Mouse (Mus musculus): Measurements from ENCODE around the gene Hist1h2bh. TPM values are rescaled to one million over a fixed set of nuclear protein-coding genes. Genes with fewer than 3 reads are reported as not detected.
"Not testable (repeated sequence)": the region's sequence is repeated elsewhere in the genome, so short reads cannot be mapped to it uniquely, and the experiment has no call there.

Hist1h2bh gene
- polyA plus RNA-seq, 1 experiment from 2014 or later = 1.5 TPM

DNA sequence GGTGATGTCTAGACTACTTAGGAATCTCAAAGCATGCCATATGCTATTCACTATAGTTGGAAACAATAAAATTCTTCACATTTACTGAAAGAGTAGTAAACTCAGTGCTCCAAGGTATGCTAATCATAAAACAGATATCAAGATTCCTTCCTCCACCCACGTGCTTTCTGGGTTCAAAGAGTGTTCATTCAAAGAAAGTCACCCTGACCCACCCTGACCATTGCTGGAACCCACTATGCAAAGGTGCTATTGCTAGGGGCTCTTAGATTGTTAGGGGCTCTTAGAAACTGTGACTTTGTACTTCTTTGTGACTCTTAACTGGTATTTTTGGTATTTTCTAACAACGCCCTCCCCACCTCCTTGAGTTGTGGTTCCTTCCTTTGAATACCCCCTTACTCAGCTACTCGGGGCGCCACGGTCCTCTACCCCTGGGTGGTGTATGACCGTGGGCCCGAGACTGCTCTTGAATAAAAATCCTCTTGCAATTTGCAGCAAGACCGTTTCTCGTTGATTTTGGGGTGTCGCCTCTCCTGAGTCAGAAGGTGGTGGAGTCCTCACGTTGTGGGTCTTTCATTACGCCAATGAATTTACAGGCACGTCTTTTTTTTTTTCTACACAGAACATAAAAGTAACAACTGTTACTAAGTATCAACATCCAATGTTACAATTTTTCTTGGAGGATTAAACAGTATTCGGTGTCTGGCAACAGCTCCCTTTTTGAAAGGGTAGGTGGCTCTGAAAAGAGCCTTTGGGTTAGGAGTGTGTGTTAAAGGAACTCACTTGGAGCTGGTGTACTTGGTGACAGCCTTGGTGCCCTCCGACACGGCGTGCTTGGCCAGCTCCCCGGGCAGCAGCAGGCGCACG, 30.1 kb upstream of the Hist1h2bh start:
- H3K4me1 ChIP-seq; ATAC-seq (ENCODE audit: insufficient read depth, low FRiP score, low read depth); H3K9me3 ChIP-seq; H3K27me3 ChIP-seq (replicated peaks); H3K36me3 ChIP-seq: not testable (repeated sequence)
- Histone ChIP-seq H3K27ac (peak overlapping the region; percentile 94), H3K4me2 (peak overlapping the region; percentile 61), H3K4me3 (replicated peaks) (peak overlapping the region; percentile 47), H3K9ac (peak overlapping the region; percentile 37; the same call in 1 of the 2 replicates)
- WGBS = 7% methylated on average over 20 of the region's 20 CpGs

- WGBS = 19% methylated on average over 2 of the region's 2 CpGs
- Histone ChIP-seq H3K36me3 (no peaks in the 10 kb centered on the region), H3K9me3 (no peaks in the 10 kb centered on the region), H3K9ac (peak overlapping the region; percentile 41; the same call in 1 of the 2 replicates), H3K27ac (peak overlapping the region; percentile 94), H3K27me3 (replicated peaks) (no peaks in the 10 kb centered on the region), H3K4me2 (peak overlapping the region; percentile 61), H3K4me1 (peaks cover 7% of the 10 kb centered on the region; the same call in 1 of the 2 replicates), H3K4me3 (replicated peaks) (peak overlapping the region; percentile 47)
- no peak for ATAC-seq (ENCODE audit: insufficient read depth, low FRiP score, low read depth)
These were observed 29.2 kb upstream of the Hist1h2bh start for GRCm38 (mm10) chr13:23572218-23573033.

DNA sequence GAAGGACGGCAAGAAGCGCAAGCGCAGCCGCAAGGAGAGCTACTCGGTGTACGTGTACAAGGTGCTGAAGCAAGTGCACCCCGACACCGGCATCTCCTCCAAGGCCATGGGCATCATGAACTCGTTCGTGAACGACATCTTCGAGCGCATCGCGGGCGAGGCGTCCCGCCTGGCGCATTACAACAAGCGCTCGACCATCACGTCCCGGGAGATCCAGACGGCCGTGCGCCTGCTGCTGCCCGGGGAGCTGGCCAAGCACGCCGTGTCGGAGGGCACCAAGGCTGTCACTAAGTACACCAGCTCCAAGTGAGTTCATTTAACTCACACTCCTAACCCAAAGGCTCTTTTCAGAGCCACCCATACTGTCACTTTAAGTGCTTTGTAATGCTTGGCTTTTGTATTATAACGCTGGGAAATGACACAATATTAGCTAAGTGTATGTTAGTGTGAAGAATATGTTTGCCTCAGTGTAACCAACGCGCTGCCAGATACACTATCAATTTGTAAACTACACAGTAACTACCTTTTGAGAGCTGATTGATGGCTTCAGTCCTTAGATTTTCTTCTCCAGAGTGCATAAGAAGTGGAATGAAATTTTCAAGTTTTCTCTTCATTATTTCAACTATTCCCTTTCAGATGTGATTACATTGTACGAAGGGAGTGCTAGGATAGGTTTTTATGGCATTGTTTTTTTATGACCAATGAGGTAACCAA, 28.5 kb upstream of the Hist1h2bh start:
- WGBS = 0% methylated on average over 15 of the region's 34 CpGs
- not testable (repeated sequence) for H3K9me3 ChIP-seq; H3K4me1 ChIP-seq; H3K27me3 ChIP-seq (replicated peaks); ATAC-seq (ENCODE audit: insufficient read depth, low FRiP score, low read depth); H3K36me3 ChIP-seq
- Histone ChIP-seq H3K4me3 (replicated peaks) (peak overlapping the region; percentile 47), H3K9ac (peak overlapping the region; percentile 41; the same call in 1 of the 2 replicates), H3K4me2 (peak overlapping the region; percentile 61), H3K27ac (peak overlapping the region; percentile 98)

DNA sequence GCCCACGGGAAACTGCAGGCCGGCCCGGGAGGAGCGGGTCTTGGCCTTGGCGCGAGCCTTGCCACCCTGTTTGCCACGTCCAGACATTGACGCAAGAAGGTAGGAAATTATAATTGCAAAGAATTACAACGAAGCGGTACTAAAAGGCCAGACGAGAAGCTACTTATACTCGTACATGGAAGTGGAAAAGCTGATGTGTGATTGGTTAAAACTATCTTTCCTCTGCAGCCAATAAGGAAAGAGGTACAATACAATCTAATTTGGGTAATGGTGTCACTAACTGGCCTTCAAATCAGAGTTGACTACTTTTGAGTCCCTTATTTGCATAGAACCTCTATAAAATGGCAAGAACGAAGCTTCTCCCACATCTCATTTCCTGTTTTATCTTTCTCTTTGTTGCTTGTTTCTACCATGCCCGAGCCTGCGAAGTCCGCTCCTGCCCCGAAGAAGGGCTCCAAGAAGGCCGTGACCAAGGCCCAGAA, 27.9 kb upstream of the Hist1h2bh start, which contains the start of the genes Hist1h2ae and Hist1h2bg:
Gene Hist1h2ae, minus strand, starts transcription at position 199 of the 482 bp plus-strand sequence.
Gene Hist1h2bg, plus strand, starts transcription at position 375 of the 482 bp plus-strand sequence.
- H3K4me2 ChIP-seq = peak within 1 kb of the TSS; percentile 61
- peak within 1 kb of the TSS; percentile 47 for H3K4me3 ChIP-seq (replicated peaks)
- H3K27ac ChIP-seq = peak within 1 kb of the TSS; percentile 98
- no peaks in the 10 kb centered on the region for H3K9me3 ChIP-seq
- no peaks in the 10 kb centered on the region; the same call in 1 of the 2 replicates for H3K4me1 ChIP-seq
- no peaks in the 10 kb centered on the region for H3K36me3 ChIP-seq
- no peaks in the 10 kb centered on the region for H3K27me3 ChIP-seq (replicated peaks)
- peak; percentile 88 for ATAC-seq (ENCODE audit: insufficient read depth, low FRiP score, low read depth)
- H3K9ac ChIP-seq = peak within 1 kb of the TSS; percentile 41; the same call in 1 of the 2 replicates
- WGBS = 0% methylated on average over 18 of the region's 18 CpGs

- Histone ChIP-seq H3K9ac (peak overlapping the region; percentile 9; the same call in 1 of the 2 replicates), H3K4me2 (peak overlapping the region; percentile 52), H3K27ac (peak overlapping the region; percentile 98), H3K4me3 (replicated peaks) (peak overlapping the region; percentile 47)
- not testable (repeated sequence) for H3K27me3 ChIP-seq (replicated peaks); ATAC-seq (ENCODE audit: insufficient read depth, low FRiP score, low read depth); H3K36me3 ChIP-seq; H3K9me3 ChIP-seq; H3K4me1 ChIP-seq
- WGBS = 1% methylated on average over 27 of the region's 41 CpGs
These were observed 27.2 kb upstream of the Hist1h2bh start for GRCm38 (mm10) chr13:23570261-23571021.

- no peaks in the 10 kb centered on the region for H3K9me3 ChIP-seq
- H3K4me3 ChIP-seq (replicated peaks) = no peak overlapping the region
- H3K4me2 ChIP-seq = no peak overlapping the region
- no peak overlapping the region for H3K27ac ChIP-seq
- no peak for ATAC-seq (ENCODE audit: insufficient read depth, low FRiP score, low read depth)
- no peaks in the 10 kb centered on the region for H3K4me1 ChIP-seq
- H3K9ac ChIP-seq = no peak overlapping the region
- H3K36me3 ChIP-seq = no peaks in the 10 kb centered on the region
- no peaks in the 10 kb centered on the region for H3K27me3 ChIP-seq (replicated peaks)
- WGBS = 84% methylated on average over 2 of the region's 2 CpGs
These were observed 21.3 kb upstream of the Hist1h2bh start for GRCm38 (mm10) chr13:23564482-23564881.

- Histone ChIP-seq H3K9ac (0 out of 2 replicates have a peak overlapping the region, but pooled peaks have one; percentile 5), H3K27ac (peak overlapping the region; percentile 98), H3K36me3 (no peaks in the 10 kb centered on the region), H3K4me3 (replicated peaks) (peak overlapping the region; percentile 45), H3K4me2 (peak overlapping the region; percentile 70), H3K4me1 (no peaks in the 10 kb centered on the region), H3K27me3 (replicated peaks) (no peaks in the 10 kb centered on the region), H3K9me3 (no peaks in the 10 kb centered on the region)
- 2% methylated on average over 18 of the region's 18 CpGs for WGBS
- ATAC-seq (ENCODE audit: insufficient read depth, low FRiP score, low read depth) = peak; percentile 47; the same call in 1 of the 2 replicates
These were observed 19.7 kb upstream of the Hist1h2bh start for GRCm38 (mm10) chr13:23562699-23563462.

DNA sequence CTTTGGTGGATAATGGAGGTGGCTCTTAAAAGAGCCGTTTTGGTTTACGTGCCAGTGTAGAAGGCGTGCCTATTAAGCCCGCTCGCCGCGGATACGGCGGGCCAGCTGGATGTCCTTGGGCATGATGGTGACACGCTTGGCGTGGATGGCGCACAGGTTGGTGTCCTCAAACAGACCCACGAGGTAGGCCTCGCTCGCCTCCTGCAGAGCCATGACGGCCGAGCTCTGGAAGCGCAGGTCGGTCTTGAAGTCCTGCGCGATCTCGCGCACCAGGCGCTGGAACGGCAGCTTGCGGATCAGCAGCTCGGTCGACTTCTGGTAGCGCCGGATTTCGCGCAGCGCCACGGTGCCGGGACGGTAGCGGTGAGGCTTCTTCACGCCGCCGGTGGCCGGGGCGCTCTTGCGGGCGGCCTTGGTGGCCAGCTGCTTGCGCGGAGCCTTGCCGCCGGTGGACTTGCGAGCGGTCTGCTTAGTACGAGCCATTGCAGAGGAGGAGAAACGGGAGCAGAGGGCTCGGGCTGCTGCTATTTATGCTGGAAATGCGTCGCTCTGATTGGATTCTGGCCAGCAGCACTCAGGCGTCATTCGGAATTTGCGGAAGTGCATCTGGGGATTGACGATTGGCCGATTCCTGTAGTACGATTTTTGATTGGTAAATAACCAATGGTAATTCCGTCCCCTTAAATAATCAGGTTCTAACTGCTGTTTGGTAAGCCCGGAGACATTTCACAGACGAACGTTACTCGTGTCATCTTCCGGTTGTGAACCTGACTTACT, 18.9 kb upstream of the Hist1h2bh start, which contains the start of gene Hist1h3e:
Gene Hist1h3e, minus strand, starts transcription at position 487 of the 777 bp plus-strand sequence.
- not testable (repeated sequence) for H3K27me3 ChIP-seq (replicated peaks); H3K9me3 ChIP-seq; H3K36me3 ChIP-seq; H3K4me1 ChIP-seq
- Histone ChIP-seq H3K9ac (0 out of 2 replicates have a peak within 1 kb of the TSS, but pooled peaks have one; percentile 5), H3K4me3 (replicated peaks) (peak within 1 kb of the TSS; percentile 45), H3K27ac (peak within 1 kb of the TSS; percentile 98), H3K4me2 (peak within 1 kb of the TSS; percentile 70)
- ATAC-seq (ENCODE audit: insufficient read depth, low FRiP score, low read depth) = peak; percentile 92
- WGBS = under 1% methylated on average over 62 of the region's 67 CpGs

DNA sequence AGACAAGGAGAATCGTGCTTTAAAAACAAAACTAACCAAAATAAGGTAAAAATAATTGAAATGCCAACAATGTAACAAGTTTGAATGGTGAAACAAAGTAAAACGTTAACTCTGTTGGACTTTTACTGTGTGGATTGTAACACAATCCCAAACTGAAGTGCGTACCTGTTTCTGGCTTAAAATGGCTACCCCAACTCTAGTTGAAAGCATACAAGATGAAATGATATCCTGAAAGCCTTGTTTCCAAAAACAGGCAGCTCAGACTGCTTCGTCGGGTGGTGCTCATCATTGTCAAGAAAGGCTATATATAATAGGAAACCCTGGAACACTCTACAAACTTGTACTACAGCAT, 18.3 kb upstream of the Hist1h2bh start:
- Histone ChIP-seq H3K27ac (peak overlapping the region; percentile 98), H3K4me3 (replicated peaks) (peak overlapping the region; percentile 45), H3K4me2 (peak overlapping the region; percentile 70)
- not testable (repeated sequence) for H3K4me1 ChIP-seq; ATAC-seq (ENCODE audit: insufficient read depth, low FRiP score, low read depth); H3K36me3 ChIP-seq; H3K27me3 ChIP-seq (replicated peaks); H3K9me3 ChIP-seq; H3K9ac ChIP-seq
- 0% methylated on average over 2 of the region's 5 CpGs for WGBS
